Mouse (Mus musculus) thymus, postnatal 0 days (tissue): Measurements from ENCODE around the gene H2-Eb1. TPM values are rescaled to one million over a fixed set of nuclear protein-coding genes. Genes with fewer than 3 reads are reported as not detected.
A peak's percentile ranks its signal among the peaks of the same experiment; 100 is the strongest.

Experiments
- DNase-seq: peaks from one replicate; pipeline ENCODE4 v3.0.0-alpha.2; 2015; ENCODE audit warnings: low spot score
- polyA plus RNA-seq: library from polyadenylated mRNA; unstranded; fragments of >200 nt; fragmentation: Nextera tagmentation; extraction: Ambion mirVana; gene quantifications from 2 replicates; pipeline ENCODE4 v1.2.1, GENCODE M21; 2015

The H2-Eb1 gene
- polyA plus RNA-seq, 1 experiment from 2014 or later, result 589 TPM

- no peak for DNase-seq
Observed at GRCm38 (mm10) chr17:34314286-34314685, 8.6 kb downstream of the H2-Eb1 start.

GRCm38 (mm10) chr17:34315512-34315911 is 9.8 kb downstream of the H2-Eb1 start:
- no peak for DNase-seq

- DNase-seq, result no peak
Observed at GRCm38 (mm10) chr17:34316697-34317096, 11.0 kb downstream of the H2-Eb1 start.

GRCm38 (mm10) chr17:34317275-34317674 is 11.6 kb downstream of the H2-Eb1 start:
- no peak for DNase-seq

GRCm38 (mm10) chr17:34325436-34325835 is 19.8 kb downstream of the H2-Eb1 start, which contains the start of gene H2-Eb2:
H2-Eb2 (plus strand) TSS chr17:34325665.
- peak; percentile 23 for DNase-seq

GRCm38 (mm10) chr17:34326373-34326772 is 20.7 kb downstream of the H2-Eb1 start:
- no peak for DNase-seq

- peak; percentile 53 for DNase-seq
Observed at GRCm38 (mm10) chr17:34329807-34330206, 24.1 kb downstream of the H2-Eb1 start.

GRCm38 (mm10) chr17:34331200-34331599 is 25.5 kb downstream of the H2-Eb1 start:
- DNase-seq, result no peak

- DNase-seq, result no peak
Observed at GRCm38 (mm10) chr17:34340619-34341402, 35.1 kb downstream of the H2-Eb1 start.

GRCm38 (mm10) chr17:34344882-34345281 is 39.2 kb downstream of the H2-Eb1 start:
- no peak for DNase-seq

GRCm38 (mm10) chr17:34345486-34345885 is 39.8 kb downstream of the H2-Eb1 start:
- DNase-seq, result no peak

- no peak for DNase-seq
Observed at GRCm38 (mm10) chr17:34346041-34346440, 40.4 kb downstream of the H2-Eb1 start.

GRCm38 (mm10) chr17:34347606-34348308 is 42.1 kb downstream of the H2-Eb1 start:
- DNase-seq, result peak; percentile 74

GRCm38 (mm10) chr17:34349429-34349828 is 43.8 kb downstream of the H2-Eb1 start:
- peak; percentile 84 for DNase-seq

GRCm38 (mm10) chr17:34354539-34354938 is 48.9 kb downstream of the H2-Eb1 start, which contains the start of gene Btnl2:
Btnl2 (plus strand) TSS chr17:34354822.
- no peak for DNase-seq

- peak; percentile 46 for DNase-seq
Observed at GRCm38 (mm10) chr17:34354940-34355339, 49.3 kb downstream of the H2-Eb1 start.

- no peak for DNase-seq
Observed at GRCm38 (mm10) chr17:34362954-34363546, 57.4 kb downstream of the H2-Eb1 start.

- no peak for DNase-seq
Observed at GRCm38 (mm10) chr17:34363676-34364310, 58.1 kb downstream of the H2-Eb1 start.

GRCm38 (mm10) chr17:34365031-34365430 is 59.4 kb downstream of the H2-Eb1 start:
- no peak for DNase-seq
